Mouse (Mus musculus) ES-E14 (cell line): ENCODE results near the gene Evx2.

ENCODE experiments used
- ZC3H11A ChIP-seq: IDR thresholded peaks from 2 replicates; pipeline ENCODE4 v1.6.1; 2012; ENCODE audit warnings: low read depth, mild to moderate bottlenecking, inconsistent platforms, low read length, borderline replicate concordance
- ZNF384 ChIP-seq: IDR thresholded peaks from 2 replicates; pipeline ENCODE4 v1.6.1; 2012; ENCODE audit warnings: low read depth, low read length, inconsistent platforms

- TF ChIP-seq ZNF384, result no peak
- TF ChIP-seq ZC3H11A, result no peak
These were observed 6.4 kb downstream of the Evx2 start for GRCm38 (mm10) chr2:74652996-74653340.
